Mouse (Mus musculus) lung, embryonic 16.5 days (tissue): ENCODE data around the gene Il10. TPM values are rescaled to one million over a fixed set of nuclear protein-coding genes. Genes with fewer than 3 reads are reported as not detected.

Experiments used
- ATAC-seq: fragments of 200-750 bp; cut with Nextera tagmentation; 2 replicates; pipeline ENCODE4 v1.8.0; 2017; ENCODE audit warnings: low read depth, mild to moderate bottlenecking, moderate library complexity
- H3K27ac ChIP-seq: fragments of 300-500 bp; sonication (generic); 2 replicates; pipeline ENCODE4 v1.5.1; 2014; ENCODE audit warnings: mild to moderate bottlenecking, control low read depth, low read length
- H3K27me3 ChIP-seq: fragments of 300-500 bp; sonication (generic); 2 replicates; pipeline ENCODE4 v1.6.1; 2014; ENCODE audit warnings: low read depth, low read length, mixed read lengths; ENCODE audit not compliant: control insufficient read depth, insufficient read depth
- H3K36me3 ChIP-seq: fragments of 300-500 bp; sonication (generic); 2 replicates; pipeline ENCODE4 v1.6.1; 2014; ENCODE audit warnings: low read length; ENCODE audit not compliant: control insufficient read depth, insufficient read depth
- H3K4me1 ChIP-seq: fragments of 300-500 bp; sonication (generic); replicated peaks from 2 replicates; pipeline ENCODE4 v1.6.1; 2014; ENCODE audit warnings: low read length, mixed read lengths; ENCODE audit not compliant: control insufficient read depth, insufficient read depth
- H3K4me2 ChIP-seq: fragments of 300-500 bp; sonication (generic); 2 replicates; pipeline ENCODE4 v1.6.1; 2014; ENCODE audit warnings: low read depth, low read length, control low read depth
- H3K4me3 ChIP-seq: fragments of 300-500 bp; sonication (generic); 2 replicates; pipeline ENCODE4 v1.5.1; 2014; ENCODE audit warnings: mild to moderate bottlenecking, low read length, control low read depth
- H3K9ac ChIP-seq: fragments of 300-500 bp; sonication (generic); 2 replicates; pipeline ENCODE4 v1.6.1; 2014; ENCODE audit warnings: low read length, control low read depth
- H3K9me3 ChIP-seq: fragments of 300-500 bp; sonication (generic); 2 replicates; pipeline ENCODE4 v1.6.1; 2016; ENCODE audit warnings: low read length; ENCODE audit not compliant: control insufficient read depth
- WGBS: fragments of 180-500 bp; shearing (Covaris S2); extraction: QIAGEN DNeasy Blood & Tissue Kit; methylation state at CpG from one replicate; pipeline ENCODE4 v1.1.7; 2014; 5-methylcytosine and 5-hydroxymethylcytosine counted together
- polyA plus RNA-seq: library from polyadenylated mRNA; unstranded; fragments of >200 nt; fragmentation: Nextera tagmentation; extraction: Ambion mirVana; gene quantifications from 2 replicates; pipeline ENCODE4 v1.2.1, GENCODE M21; 2015

Il10 gene
- polyA plus RNA-seq, 1 experiment from 2014 or later, result not detected

DNA sequence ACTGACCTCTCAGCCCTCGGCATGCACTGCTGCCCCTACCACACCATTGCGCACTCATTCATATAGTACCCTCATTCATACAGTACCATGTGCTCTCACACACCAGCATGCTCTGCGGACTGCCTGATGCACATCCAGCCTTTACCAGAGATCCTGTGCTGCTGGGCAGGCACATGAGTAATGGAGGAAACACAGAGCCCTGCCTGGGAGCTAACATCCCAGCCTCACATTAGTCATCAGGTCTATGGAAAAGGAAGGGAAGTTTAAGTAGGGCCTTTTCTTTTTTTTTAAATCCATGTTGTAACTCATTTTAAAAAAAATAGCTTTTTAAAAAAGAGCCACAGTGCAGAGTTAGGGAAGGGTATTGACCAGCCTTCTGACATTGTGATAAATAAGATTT is 23.1 kb downstream of the Il10 start:
- WGBS, result 95% methylated on average over 3 of the region's 3 CpGs
- no peaks in the 10 kb centered on the region for H3K4me1 ChIP-seq
- no peaks in the 10 kb centered on the region for H3K9me3 ChIP-seq
- H3K27me3 ChIP-seq, result no peaks in the 10 kb centered on the region
- H3K27ac ChIP-seq, result no peak overlapping the region
- H3K4me3 ChIP-seq, result no peak overlapping the region
- ATAC-seq, result no peak
- H3K36me3 ChIP-seq, result no peaks in the 10 kb centered on the region
- H3K4me2 ChIP-seq, result no peak overlapping the region
- H3K9ac ChIP-seq, result no peak overlapping the region

GRCm38 (mm10) chr1:131043636-131044035 is 24.0 kb downstream of the Il10 start:
- no peak overlapping the region for H3K4me2 ChIP-seq

DNA sequence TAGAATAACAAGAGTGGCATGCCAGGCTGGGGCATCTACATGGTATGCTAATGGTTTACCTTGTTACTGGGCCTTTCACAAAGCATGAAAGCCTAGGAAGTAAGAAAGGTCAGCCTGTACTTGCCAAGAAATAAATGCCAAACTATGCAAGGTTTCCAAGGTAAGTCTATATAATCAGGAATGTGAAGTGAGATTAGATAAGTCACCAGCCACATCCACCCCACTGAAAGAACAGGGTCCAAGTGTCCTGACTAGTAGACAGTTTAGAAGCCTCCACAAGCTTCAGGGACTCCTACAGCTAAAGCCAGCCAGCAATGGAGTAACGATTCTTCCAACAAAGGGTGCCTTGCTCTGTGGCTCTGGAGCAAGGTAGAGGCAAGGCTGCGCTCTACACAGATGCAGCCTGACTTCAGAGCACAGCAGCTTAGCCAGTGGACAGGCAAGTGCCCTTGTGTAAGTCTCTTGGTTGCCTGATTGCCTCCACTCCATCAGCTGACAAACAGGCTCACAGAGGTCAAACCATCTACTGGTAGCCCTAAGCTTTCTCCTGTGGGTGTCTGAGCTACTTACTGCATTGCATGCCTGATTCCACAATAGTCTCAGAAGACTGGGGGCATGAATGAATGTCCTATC is 26.2 kb downstream of the Il10 start:
- 63% methylated on average over 2 of the region's 2 CpGs for whole genome bisulfite sequencing
- no peak overlapping the region for H3K27ac ChIP-seq

More at GRCm38 (mm10) chr1:131043636-131044035, 24.0 kb downstream of the Il10 start:
- no peaks in the 10 kb centered on the region for H3K4me1 ChIP-seq
- H3K27me3 ChIP-seq, result no peaks in the 10 kb centered on the region
- H3K4me3 ChIP-seq, result no peak overlapping the region
- no peaks in the 10 kb centered on the region for H3K9me3 ChIP-seq
- no peak overlapping the region for H3K27ac ChIP-seq
- no peaks in the 10 kb centered on the region for H3K36me3 ChIP-seq
- H3K9ac ChIP-seq, result no peak overlapping the region
- WGBS, result 91% methylated on average over 4 of the region's 4 CpGs
- ATAC-seq, result no peak

DNA sequence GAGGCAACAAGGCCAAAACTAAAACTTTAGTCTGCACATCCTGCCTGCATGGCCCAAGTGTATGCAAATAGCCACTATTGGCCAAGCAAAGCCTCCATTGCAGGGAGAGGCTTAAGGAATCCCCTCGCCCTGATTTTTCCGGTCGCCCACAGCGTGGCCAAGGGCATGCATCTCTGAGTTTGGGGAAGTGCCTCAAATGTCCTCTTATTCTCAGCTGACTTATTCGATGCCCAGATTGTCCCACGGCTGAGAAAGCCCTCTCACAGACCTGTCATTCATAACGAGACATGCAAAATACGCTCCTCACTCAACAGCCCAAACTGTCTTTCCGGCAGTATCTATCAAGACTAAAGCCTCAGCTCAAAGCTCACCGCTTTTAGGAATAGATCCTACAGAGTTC is 27.0 kb downstream of the Il10 start:
- H3K36me3 ChIP-seq, result no peaks in the 10 kb centered on the region
- H3K4me3 ChIP-seq, result no peak overlapping the region
- no peaks in the 10 kb centered on the region for H3K27me3 ChIP-seq
- ATAC-seq, result no peak
- WGBS, result 78% methylated on average over 10 of the region's 10 CpGs
- H3K4me1 ChIP-seq, result no peaks in the 10 kb centered on the region; the same call in 1 of the 2 replicates
- no peaks in the 10 kb centered on the region for H3K9me3 ChIP-seq
- no peak overlapping the region for H3K27ac ChIP-seq
- no peak overlapping the region for H3K9ac ChIP-seq
- no peak overlapping the region for H3K4me2 ChIP-seq

More for the DNA sequence above, 26.2 kb downstream of the Il10 start:
- Histone ChIP-seq H3K9ac (no peak overlapping the region), H3K4me1 (no peaks in the 10 kb centered on the region), H3K27me3 (no peaks in the 10 kb centered on the region), H3K9me3 (no peaks in the 10 kb centered on the region), H3K4me2 (no peak overlapping the region), H3K36me3 (no peaks in the 10 kb centered on the region), H3K4me3 (no peak overlapping the region)
- no peak for ATAC-seq

DNA sequence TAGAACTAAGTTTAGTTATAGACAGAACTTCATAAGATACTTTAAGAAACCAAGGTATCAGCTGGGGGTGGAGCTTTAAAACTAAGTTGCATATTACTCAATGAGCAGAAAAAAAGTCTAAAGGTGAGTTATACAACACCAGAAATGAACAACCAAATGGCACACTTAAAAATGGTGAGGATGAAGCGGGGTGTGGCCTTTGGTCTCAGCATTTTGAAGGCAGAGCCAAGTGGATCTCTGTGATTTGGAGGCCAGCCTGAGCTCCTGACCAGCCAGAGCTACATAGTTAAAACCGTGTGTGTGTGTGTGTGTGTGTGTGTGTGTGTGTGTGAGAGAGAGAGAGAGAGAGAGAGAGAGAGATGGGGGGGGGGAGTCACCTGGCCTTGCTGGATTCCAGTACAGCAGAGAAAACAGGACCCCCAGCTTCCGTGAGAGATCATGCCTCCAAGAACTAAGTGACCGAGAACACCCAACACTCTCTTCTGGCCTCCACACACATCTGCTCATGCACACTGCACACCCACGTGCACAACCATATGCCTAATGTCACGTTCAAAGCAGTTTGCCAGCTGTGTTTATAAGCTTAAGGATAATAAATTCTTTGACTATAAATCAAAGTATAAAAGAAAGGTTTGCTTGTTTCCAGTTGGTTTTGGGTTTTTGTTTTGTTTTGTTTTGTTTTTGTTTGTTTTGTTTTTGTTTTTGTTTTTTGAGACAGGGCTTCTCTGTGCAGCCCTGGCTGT is 28.6 kb downstream of the Il10 start:
- no peak for ATAC-seq
- Histone ChIP-seq H3K4me3 (no peak overlapping the region), H3K9ac (no peak overlapping the region), H3K27ac (no peak overlapping the region), H3K4me1 (peaks cover 5% of the 10 kb centered on the region; the same call in 1 of the 2 replicates), H3K9me3 (no peaks in the 10 kb centered on the region), H3K36me3 (peaks cover 7% of the 10 kb centered on the region), H3K27me3 (no peaks in the 10 kb centered on the region), H3K4me2 (no peak overlapping the region)
- 63% methylated on average over 6 of the region's 6 CpGs for WGBS

DNA sequence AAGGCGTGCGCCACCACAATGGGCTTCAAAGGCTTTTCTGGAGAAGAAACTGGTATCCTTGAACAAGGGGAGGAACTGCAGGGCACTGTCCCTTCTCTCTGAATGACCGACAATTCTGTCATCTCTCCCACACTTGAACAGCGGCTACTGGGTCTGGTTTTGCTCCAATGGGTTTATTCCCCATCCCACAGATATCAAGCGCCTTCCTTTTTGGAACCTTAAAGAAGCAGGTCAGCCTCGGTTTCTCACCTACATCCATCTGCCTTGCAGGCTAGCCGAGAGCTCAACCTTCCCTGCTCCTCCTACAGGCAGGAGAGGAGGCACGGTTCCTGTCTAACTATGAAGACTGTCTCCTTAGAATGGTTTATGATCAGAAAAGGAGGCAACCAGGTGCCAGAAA is 29.3 kb downstream of the Il10 start:
- WGBS, result 78% methylated on average over 8 of the region's 8 CpGs

DNA sequence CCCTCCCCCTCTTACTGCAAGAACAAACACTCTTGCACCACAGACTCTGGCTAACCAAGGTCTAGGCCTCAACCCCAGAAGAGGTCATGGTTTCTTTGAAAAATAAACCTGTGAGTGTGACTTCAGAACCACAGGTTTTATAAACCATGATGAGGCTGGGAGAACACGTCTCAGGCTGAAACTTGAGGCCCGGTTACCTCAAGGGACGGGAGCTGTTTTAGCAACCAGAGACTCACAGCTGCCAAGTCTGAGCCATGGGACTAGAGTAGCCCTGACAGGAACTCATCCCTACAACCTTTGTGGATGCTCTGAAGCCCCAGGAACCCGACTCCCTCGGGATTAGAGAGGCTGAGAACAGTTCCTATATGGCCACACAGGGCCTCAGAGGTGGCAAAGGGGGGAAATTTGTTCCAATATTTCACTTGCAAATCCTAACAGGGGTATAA is 29.7 kb downstream of the Il10 start:
- Histone ChIP-seq H3K4me1 (peaks cover 8% of the 10 kb centered on the region), H3K27me3 (no peaks in the 10 kb centered on the region), H3K4me2 (no peak overlapping the region), H3K9ac (no peak overlapping the region), H3K4me3 (no peak overlapping the region), H3K27ac (no peak overlapping the region), H3K36me3 (peaks cover 10% of the 10 kb centered on the region), H3K9me3 (no peaks in the 10 kb centered on the region)
- ATAC-seq, result no peak
- 59% methylated on average over 5 of the region's 5 CpGs for WGBS

More for the DNA sequence above, 29.3 kb downstream of the Il10 start:
- Histone ChIP-seq H3K4me3 (no peak overlapping the region), H3K36me3 (peaks cover 10% of the 10 kb centered on the region), H3K4me1 (peaks cover 8% of the 10 kb centered on the region), H3K9ac (no peak overlapping the region), H3K27me3 (no peaks in the 10 kb centered on the region), H3K4me2 (no peak overlapping the region), H3K9me3 (no peaks in the 10 kb centered on the region), H3K27ac (no peak overlapping the region)
- no peak for ATAC-seq

DNA sequence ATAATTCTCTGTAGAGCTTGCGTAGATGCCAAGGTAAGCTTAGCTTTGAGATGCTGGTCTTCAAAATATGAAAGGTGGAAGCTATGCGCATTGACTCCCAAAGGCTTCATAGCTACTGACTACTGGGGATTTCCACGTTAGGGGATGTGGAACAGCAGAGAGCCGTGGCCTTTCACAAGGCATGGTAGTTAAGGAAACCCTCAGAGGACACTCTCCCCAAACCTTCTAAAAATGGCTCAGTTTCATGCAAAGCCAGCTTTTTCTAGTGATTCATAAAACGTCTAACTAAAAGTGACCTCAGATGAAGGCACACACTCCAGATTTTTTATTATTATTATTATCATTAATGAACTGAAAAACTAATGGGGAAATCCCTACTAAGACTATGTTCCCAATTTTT is 30.4 kb downstream of the Il10 start:
- Histone ChIP-seq H3K4me3 (no peak overlapping the region), H3K9ac (no peak overlapping the region), H3K9me3 (no peaks in the 10 kb centered on the region), H3K27ac (no peak overlapping the region), H3K4me1 (peaks cover 8% of the 10 kb centered on the region), H3K27me3 (no peaks in the 10 kb centered on the region), H3K36me3 (peaks cover 16% of the 10 kb centered on the region), H3K4me2 (no peak overlapping the region)
- WGBS, result 85% methylated on average over 5 of the region's 5 CpGs
- no peak for ATAC-seq

- no peaks in the 10 kb centered on the region for H3K9me3 ChIP-seq
- H3K4me2 ChIP-seq, result no peak overlapping the region
- H3K27ac ChIP-seq, result no peak overlapping the region
- no peak overlapping the region for H3K4me3 ChIP-seq
- no peak overlapping the region for H3K9ac ChIP-seq
- H3K4me1 ChIP-seq, result peaks cover 8% of the 10 kb centered on the region
- WGBS, result 72% methylated on average over 5 of the region's 5 CpGs
- no peak for ATAC-seq
- H3K27me3 ChIP-seq, result no peaks in the 10 kb centered on the region
- H3K36me3 ChIP-seq, result peaks cover 22% of the 10 kb centered on the region
Observed at GRCm38 (mm10) chr1:131050617-131051016, 31.0 kb downstream of the Il10 start.
